Comparison of ENCODE assay signal across 10 mouse cellular contexts in the genomic region with DNA sequence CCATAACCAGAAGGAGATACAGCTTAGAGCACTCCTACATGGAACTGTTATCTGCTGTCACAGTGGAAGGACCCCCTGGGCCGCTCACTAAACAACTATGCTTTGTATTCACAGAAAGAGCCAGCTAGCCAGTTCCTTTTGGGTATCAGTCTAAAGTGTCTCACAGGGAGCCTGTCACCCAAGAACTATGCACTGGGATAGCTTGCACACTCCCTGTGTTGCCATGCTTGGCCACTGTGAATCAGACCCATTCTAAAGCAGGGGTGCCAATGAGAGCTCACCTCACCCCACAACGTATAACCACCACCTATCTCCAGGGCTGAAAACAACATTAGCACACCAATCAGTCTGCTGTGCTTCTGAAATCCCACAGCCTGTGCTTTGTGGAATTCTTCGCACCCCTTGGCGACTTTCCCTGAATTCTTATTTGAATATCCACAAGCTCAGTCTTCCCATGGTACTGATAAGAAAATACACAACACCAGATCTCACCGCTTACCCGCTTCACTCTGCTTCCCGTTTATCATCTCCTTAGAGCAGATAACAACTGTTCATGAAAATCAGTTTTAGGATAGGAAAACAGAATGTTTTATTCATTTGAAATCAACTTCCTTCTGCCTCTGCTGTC.
DNase-seq lines count a peak whose midpoint lies in the region; ATAC-seq and TF ChIP-seq lines count a peak whose summit lies in the region.
"Had no signal": no experiment of that assay in that cellular context is flagged by ENCODE, and none has a peak within 500 bp of the region (broad histone marks: within the 10 kb centered on the region; RNA-seq: fewer than 3 reads in every experiment).

No protein-coding gene starts in this region.

- H3K36me3 ChIP-seq in intestine, embryonic 14.5 days (ENCODE audit: control insufficient read depth, insufficient read depth, low read length): peaks cover 32% of the 10 kb centered on the region
- H3K36me3 ChIP-seq in intestine, postnatal 0 days (ENCODE audit: control insufficient read depth, insufficient read depth): 0 out of 2 replicates have a peak, but pooled peaks cover 4% of the 10 kb centered on the region
- peaks cover 4% of the 10 kb centered on the region; the same call in 1 of the 2 replicates for H3K36me3 ChIP-seq in forebrain, embryonic 10.5 days (replicated peaks)
- peaks cover 27% of the 10 kb centered on the region for H3K36me3 ChIP-seq in limb, embryonic 12.5 days

- no peak for TF ChIP-seq CTCF in intestine, postnatal 0 days (IDR thresholded peaks at IDR 0.05; ENCODE audit: low read depth)
- no peak for TF ChIP-seq CTCF in brain, embryonic 14.5 days (IDR thresholded peaks at IDR 0.05; ENCODE audit: borderline replicate concordance, extremely low read depth, insufficient read depth, insufficient read length)

- H3K4me3 ChIP-seq in intestine, embryonic 14.5 days (ENCODE audit: low read depth, low read length): no peak overlapping the region
- no peak overlapping the region for H3K4me3 ChIP-seq in intestine, postnatal 0 days (ENCODE audit: low read depth, low read length)
- no peak overlapping the region for H3K4me3 ChIP-seq in forebrain, embryonic 10.5 days
- no peak overlapping the region for H3K4me3 ChIP-seq in limb, embryonic 12.5 days (replicated peaks)

- DNase-seq in intestine, embryonic 14.5 days (ENCODE audit: low spot score): no peak
- DNase-seq in brain, embryonic 14.5 days (ENCODE audit: low read depth): peak; percentile 71
- no peak for DNase-seq in forebrain, embryonic 10.5 days (ENCODE audit: extremely low spot score, low spot score)
- no peak for DNase-seq in ovary, adult 18-20 months (ENCODE audit: low spot score)
- DNase-seq in urinary bladder, postnatal 10 days (ENCODE audit: low spot score): no peak
- DNase-seq: gastrocnemius, postnatal 36 days; liver, postnatal 0 days had no signal

- no peak for TF ChIP-seq POLR2A in brain, embryonic 14.5 days (IDR thresholded peaks at IDR 0.05; ENCODE audit: borderline replicate concordance, extremely low read depth, insufficient read depth, insufficient read length, poor library complexity, severe bottlenecking)

- WGBS in intestine, embryonic 14.5 days: 53% methylated on average over 7 of the region's 7 CpGs
- 44% methylated on average over 7 of the region's 7 CpGs for WGBS in intestine, postnatal 0 days
- 43% methylated on average over 7 of the region's 7 CpGs for WGBS in forebrain, embryonic 10.5 days
- 66% methylated on average over 7 of the region's 7 CpGs for WGBS in limb, embryonic 12.5 days

- no peaks in the 10 kb centered on the region for H3K9me3 ChIP-seq in intestine, embryonic 14.5 days (ENCODE audit: control insufficient read depth, low read length)
- no peaks in the 10 kb centered on the region for H3K9me3 ChIP-seq in intestine, postnatal 0 days (ENCODE audit: control insufficient read depth)
- no peaks in the 10 kb centered on the region for H3K9me3 ChIP-seq in forebrain, embryonic 10.5 days
- H3K9me3 ChIP-seq in limb, embryonic 12.5 days: no peaks in the 10 kb centered on the region

- ATAC-seq in intestine, embryonic 14.5 days (replicated peaks; ENCODE audit: low FRiP score, low TSS enrichment, low read depth): no peak
- no peak for ATAC-seq in intestine, postnatal 0 days
- ATAC-seq in limb, embryonic 12.5 days (ENCODE audit: insufficient number of reproducible peaks, insufficient read depth, low FRiP score, low TSS enrichment, low read depth): no peak
- no peak for ATAC-seq in megakaryocyte, adult 5-6 weeks (ENCODE audit: poor library complexity, severe bottlenecking)
- ATAC-seq: liver, postnatal 0 days had no signal

- H3K27me3 ChIP-seq in intestine, embryonic 14.5 days (replicated peaks; ENCODE audit: control insufficient read depth, insufficient read depth, low read length): no peaks in the 10 kb centered on the region
- H3K27me3 ChIP-seq in intestine, postnatal 0 days (replicated peaks; ENCODE audit: control insufficient read depth, insufficient read depth, low read length): no peaks in the 10 kb centered on the region
- H3K27me3 ChIP-seq in forebrain, embryonic 10.5 days (ENCODE audit: poor library complexity, severe bottlenecking): no peaks in the 10 kb centered on the region
- no peaks in the 10 kb centered on the region for H3K27me3 ChIP-seq in limb, embryonic 12.5 days

- no peak overlapping the region for H3K9ac ChIP-seq in intestine, embryonic 14.5 days (ENCODE audit: low read length)
- H3K9ac ChIP-seq in intestine, postnatal 0 days (ENCODE audit: low read depth, low read length): no peak overlapping the region
- H3K9ac ChIP-seq in limb, embryonic 12.5 days (replicated peaks): no peak overlapping the region
- H3K9ac ChIP-seq: liver, postnatal 0 days had no signal

- H3K4me2 ChIP-seq in intestine, embryonic 14.5 days (ENCODE audit: low read length): no peak overlapping the region
- no peak overlapping the region for H3K4me2 ChIP-seq in intestine, postnatal 0 days (replicated peaks; ENCODE audit: low read depth)
- H3K4me2 ChIP-seq in limb, embryonic 12.5 days: 0 out of 2 replicates have a peak overlapping the region, but pooled peaks have one; percentile 3

- H3K4me1 ChIP-seq in intestine, embryonic 14.5 days (replicated peaks; ENCODE audit: control insufficient read depth, insufficient read depth, low read length): peaks cover 25% of the 10 kb centered on the region
- H3K4me1 ChIP-seq in intestine, postnatal 0 days (replicated peaks; ENCODE audit: control insufficient read depth, insufficient read depth, low read length): no peaks in the 10 kb centered on the region; the same call in 1 of the 2 replicates
- H3K4me1 ChIP-seq in forebrain, embryonic 10.5 days: peaks cover 28% of the 10 kb centered on the region
- peaks cover 29% of the 10 kb centered on the region for H3K4me1 ChIP-seq in limb, embryonic 12.5 days (replicated peaks)

- H3K27ac ChIP-seq in intestine, embryonic 14.5 days (ENCODE audit: low read depth): peak overlapping the region; percentile 88
- H3K27ac ChIP-seq in intestine, postnatal 0 days (ENCODE audit: low read depth, low read length): no peak overlapping the region
- peak overlapping the region; percentile 76 for H3K27ac ChIP-seq in forebrain, embryonic 10.5 days
- H3K27ac ChIP-seq in limb, embryonic 12.5 days: peak overlapping the region; percentile 74; the same call in 1 of the 2 replicates
